Mouse (Mus musculus) right cerebral cortex, adult 18-20 months (tissue): ENCODE data around the gene Hist1h4d.

ENCODE experiments used
- DNase-seq: peaks from one replicate; pipeline ENCODE4 v3.0.0; 2022; ENCODE audit warnings: mixed read lengths

Gene Hist1h4d

DNA sequence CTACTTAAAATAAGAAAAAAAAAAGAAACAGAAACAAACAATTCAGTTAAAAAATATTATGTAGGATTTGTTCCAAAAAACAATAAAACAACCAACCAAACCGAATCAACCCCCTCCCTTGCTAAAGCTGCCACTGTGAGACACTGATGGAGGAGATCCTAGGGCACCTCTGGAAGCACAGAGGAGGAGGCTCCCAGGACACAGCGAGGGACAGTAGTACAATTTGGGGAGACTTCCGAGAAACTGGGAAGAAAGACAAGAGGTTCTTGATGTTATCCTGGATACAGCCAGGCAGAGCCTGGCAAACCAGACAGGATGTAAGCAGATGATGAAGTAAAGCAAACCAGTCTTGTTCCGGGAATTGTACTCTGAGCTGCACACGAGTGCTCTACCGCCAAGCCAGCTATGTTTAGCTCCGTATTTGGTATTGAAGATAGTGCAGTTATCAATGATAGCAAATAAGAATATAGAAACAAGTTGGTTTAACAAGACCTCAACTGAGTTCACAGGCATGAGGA lies 21.8 kb downstream of the Hist1h4d start:
- DNase-seq: no peak

DNA sequence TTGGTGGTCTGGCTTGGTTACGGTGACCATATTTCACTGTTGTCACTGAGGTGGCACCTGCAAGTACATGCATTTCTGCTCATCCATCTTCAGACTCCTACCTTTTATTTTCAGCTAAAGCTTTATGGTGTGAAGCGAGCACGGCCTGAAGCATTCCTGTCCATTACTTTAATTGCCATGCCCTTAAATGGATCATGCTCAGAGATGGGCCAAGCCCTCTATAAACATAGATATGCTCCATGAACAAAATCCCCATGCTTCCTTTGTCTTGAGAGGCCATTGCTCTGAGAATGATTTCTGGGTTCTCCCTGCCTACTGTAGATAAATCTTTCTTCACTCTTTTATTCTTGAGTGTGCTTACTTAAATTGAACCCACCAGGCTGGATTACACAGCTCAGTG lies 23.1 kb downstream of the Hist1h4d start:
- no peak for DNase-seq

DNA sequence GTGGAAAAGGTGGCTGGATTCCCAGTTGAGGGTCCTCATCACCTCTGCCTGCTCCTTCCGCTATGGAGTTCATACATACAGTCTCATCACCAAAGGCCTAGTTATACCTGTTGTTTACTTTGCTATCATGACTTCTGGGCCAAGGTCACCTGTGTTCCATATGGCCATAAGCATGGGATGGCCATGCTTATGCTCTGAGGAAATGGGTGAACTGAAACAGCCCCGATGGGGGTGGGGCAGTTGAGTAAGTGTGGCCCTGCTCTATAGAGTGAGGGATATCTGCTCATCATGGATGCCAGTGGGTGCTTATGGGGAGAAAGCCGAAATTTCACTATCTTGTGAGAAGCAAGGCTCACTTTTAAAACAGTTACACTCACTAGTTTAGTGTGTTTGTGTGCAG lies 23.7 kb downstream of the Hist1h4d start:
- DNase-seq: no peak

DNA sequence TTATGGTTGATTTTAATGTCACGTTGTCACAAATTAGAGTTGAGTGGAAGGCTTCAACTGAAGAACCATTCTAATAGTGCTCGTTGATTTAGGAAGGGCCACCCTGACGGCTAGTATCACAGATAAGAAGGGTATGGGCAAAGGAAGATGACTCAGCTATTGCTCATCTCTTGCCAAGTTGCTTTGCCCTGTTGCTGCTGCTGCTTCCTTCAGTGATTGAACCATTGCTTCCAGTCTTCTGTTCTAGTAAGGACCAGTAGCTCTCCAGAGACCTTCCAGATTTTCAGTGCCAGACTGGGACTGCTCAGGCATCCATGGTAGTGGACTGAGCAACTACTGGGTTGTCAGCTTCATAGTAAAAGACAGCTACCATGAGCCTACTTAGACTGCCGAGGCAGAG lies 27.8 kb downstream of the Hist1h4d start:
- DNase-seq: no peak

DNA sequence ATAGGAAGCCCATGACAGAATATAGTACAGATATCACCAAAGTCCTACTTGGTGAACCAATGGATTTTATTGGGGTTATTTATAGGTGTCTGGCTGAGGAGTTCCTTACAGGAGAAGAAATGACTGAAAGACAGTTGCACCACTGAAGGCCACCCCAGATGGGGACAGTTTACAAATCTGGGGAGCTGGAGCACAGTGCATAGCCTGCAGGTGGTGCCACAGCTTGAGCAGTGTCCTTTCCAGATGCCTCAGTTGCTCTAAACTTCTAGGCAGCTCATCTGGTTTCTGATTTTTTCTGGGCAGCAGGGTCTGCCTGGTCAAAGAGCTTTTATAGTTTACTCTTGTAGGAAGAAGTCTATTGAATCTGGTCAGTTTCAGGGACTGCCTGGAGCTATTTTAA lies 28.4 kb downstream of the Hist1h4d start:
- no peak for DNase-seq

DNA sequence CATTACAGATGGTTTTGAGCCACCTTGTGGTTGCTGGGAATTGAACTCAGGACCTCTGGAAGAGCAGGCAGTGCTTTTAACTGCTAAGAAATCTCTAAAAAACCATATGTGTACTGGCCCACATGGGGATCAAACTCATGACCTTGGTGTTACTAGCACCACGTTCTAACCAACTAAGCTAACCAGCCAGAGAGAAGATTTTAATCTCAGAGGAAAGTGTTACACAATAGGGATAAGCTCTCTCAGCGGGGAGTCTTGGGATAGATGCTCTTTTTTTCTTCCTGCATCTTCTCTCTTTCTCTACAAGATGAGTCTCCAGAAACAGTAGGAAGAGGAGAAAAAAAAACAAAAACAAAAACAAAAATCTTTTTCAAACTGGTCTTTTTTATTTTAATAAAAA lies 29.0 kb downstream of the Hist1h4d start:
- DNase-seq: no peak

DNA sequence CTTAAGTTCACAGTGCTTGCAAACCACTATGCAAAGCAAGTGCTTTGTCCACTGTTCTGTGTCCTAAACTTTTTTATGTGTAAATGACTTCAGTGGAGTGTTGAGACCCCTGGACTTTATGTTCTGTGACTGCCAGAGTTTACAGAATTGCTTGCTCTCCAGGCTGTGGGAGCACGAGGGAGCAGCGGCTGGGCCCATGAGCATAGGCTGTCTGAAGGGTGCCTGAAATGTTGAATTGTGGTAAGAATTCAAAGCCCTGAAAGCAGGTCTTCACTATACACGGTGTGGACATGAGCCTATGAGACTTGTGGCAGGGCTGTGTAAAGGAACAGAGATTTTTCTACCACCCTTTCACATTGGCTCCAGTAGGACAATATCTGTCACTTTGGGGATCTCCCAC lies 30.2 kb downstream of the Hist1h4d start:
- no peak for DNase-seq

DNA sequence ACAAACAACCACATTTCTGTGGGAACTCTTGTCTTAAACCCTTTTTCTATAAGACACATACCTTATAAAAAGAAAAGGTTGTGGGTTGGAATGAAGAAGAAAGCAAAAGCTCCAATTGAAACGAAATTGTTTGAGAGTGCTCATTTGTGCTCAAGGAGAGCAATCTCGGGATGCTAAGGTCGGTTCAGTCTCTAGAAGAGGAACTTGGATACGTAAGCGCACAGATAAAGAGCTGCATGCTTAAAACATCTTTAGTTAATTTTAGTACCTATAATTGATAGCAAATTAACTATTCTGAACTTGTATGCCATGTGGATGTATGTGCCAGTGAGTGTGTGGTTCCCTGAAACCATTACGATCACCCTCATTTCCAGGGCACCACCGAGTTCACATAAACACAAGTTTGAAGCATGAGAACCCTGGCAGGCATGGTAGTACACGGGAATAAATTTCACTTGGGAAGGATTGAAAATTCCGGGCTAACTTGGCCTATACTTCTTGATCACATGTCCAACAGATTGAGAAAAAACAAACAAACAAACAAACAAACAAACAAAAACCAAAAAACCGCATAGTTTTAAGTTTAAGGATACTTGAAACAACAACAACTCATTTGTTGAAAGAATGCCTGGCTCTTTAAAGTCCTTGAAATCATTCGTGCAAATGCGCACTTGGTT lies 38.8 kb downstream of the Hist1h4d start:
- no peak for DNase-seq

DNA sequence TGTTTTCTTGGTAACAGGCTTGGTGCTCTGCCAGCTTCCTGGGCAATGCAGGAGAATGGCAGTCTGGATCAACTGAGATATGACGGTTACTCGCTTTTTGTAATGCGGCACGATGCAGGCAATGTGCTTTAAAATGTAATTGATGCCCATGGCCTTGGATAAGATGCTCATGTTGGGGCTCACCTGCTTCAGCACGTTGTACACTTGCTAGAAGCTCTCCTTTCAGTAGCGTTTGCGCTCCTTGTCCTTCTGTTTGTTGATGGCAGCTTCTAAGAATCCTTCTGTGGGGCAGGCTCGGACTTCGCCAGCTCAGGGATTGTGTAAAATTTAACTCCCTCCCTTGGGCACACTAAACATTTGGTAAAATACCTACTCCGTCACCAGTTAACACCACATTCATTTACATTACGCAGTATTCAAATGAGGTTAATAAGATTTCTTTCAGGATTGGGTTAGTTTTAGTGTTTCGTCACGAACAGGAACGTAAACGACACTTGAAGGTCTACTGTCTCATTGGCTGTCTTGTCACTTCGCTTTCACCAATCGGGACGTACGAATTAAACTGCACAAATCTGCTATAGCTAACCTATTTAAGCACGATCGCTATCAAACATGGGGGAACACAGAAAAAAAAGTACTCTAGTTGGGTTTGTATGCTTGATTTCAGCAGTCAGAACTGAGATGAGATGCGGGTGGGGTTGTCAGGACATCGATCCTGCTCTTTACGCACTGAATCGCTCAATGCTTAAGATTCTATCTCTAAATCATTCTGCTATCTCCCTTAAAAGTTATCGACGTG lies 39.5 kb downstream of the Hist1h4d start, which contains the start of gene Hist1h2be:
Gene Hist1h2be, minus strand, starts transcription at position 392 of the 799 bp plus-strand sequence.
- DNase-seq: peak; percentile 84

DNA sequence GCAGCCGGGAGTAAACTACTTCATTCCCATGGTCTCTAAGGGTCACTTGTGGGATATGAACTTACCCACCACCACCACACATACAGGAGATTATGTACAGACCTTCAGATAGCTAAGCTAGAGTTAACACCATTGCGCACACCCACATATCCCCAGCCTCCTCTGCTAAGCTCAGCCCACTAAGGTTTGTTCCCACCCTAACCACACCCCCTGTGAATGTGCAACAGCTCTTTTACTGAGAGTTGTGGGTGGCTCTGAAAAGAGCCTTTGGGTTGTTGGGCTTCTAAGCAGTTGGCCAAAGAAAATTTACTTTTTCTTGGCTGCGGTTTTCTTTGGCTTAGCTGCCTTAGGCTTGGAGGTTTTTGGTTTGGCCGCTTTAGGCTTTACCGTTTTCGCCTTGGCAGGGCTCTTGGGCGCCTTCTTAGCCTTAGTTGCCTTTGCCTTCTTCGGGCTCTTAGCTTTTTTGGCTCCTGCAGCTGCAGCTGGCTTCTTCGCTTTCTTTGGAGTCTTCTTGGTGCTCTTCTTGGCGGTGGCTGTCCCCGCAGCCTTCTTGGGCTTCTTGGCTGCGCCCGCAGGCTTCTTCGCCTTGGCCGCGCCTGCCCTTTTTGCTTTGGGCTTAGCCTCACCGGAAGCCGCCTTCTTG lies 40.3 kb downstream of the Hist1h4d start:
- peak; percentile 78 for DNase-seq

DNA sequence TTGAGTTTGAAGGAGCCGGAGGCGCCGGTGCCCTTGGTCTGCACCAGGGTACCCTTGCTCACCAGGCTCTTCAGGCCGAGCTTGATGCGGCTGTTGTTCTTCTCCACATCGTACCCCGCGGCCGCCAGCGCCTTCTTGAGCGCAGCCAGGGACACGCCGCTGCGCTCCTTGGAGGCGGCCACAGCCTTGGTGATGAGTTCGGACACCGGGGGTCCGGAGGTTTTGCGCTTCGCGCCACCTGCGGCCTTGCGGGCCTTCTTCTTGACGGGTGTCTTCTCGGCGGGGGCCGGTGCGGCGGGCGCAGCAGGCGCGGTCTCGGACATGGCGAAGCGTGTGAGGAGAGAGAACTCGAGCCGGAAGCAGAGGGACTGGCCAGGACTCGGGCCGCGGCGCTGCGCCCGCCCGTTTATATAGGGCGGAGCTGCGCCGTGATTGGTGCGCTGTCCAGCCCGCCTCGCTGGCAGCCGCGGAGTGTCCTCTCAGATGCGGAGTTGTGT lies 40.8 kb downstream of the Hist1h4d start, which contains the start of gene Hist1h1e:
Gene Hist1h1e, minus strand, starts transcription at position 384 of the 497 bp plus-strand sequence.
- DNase-seq: peak; percentile 89

DNA sequence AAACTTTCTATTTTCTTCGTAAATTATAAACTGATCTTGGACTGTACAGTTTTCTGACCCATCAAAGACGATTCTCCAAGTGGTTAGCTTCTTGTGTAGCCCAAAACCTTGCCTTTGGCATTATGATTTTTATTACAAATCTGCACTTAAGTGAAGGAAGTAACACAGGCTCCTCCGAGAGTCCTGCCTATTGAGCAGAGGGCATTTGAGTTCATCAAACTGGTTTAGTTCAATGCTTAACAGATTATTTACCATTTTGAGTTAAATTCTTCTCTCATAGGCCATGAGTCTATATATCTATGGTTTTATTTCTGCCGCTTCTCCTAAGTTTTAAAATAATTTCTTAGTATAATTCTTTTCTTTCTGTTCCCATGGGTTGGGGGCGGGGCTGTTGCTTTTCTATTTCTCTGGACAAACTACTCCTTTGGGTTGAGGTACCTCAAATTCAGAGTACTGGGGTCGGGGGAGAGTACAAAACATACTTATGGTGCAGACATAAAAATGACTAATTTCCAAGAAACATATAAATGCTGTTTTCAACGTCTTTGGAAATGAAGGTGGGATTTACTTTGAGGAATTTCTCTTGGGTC lies 41.6 kb downstream of the Hist1h4d start:
- DNase-seq: no peak

DNA sequence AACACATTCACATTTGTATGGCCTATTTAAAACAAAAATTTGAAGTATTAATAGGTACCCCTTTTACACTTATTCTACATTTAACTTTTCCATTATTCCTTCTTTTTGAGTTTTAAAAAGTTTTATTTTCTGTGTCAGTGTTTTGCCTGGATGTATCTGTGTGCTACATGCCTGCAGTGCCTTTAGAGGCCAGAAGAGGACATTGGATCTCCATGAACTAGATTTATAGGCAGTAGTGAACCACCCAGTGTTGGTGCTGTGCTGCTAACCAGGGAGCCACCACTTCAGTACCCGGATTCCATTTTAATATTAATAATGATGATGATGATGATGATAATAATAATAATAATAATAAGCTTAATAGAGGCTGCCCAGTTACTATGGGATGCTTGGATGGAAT lies 49.3 kb downstream of the Hist1h4d start:
- DNase-seq: no peak
